In the genomic region with DNA sequence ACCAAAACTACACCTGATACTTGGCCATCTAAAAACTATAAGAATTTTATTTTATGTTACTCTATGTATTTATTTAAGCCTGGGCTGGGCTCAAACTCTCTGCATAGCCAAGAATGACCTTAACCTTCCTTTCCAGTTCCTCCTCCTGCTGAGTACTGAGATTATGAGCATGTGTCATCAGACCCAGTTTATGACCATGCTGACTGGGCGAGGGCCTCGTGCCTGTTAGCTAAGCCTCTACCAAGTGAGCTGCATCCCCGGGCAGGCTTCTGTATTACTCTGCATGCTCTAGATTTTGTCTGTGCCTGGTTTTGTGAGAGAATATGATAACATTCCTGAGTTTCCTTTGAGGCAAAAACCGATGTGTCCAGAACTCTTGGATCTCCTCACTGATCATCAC, we compare ENCODE assay signal across 29 mouse cellular contexts.
DNase-seq lines count a peak whose midpoint lies in the region; ATAC-seq and TF ChIP-seq lines count a peak whose summit lies in the region.
"Had no signal": no experiment of that assay in that cellular context is flagged by ENCODE, and none has a peak within 500 bp of the region (broad histone marks: within the 10 kb centered on the region; RNA-seq: fewer than 3 reads in every experiment).

No protein-coding gene starts in this region.

- 36% methylated on average over 4 of the region's 4 CpGs for WGBS in large intestine, adult 2 months
- 90% methylated on average over 4 of the region's 4 CpGs for WGBS in midbrain, embryonic 13.5 days

- no peak overlapping the region for H3K9ac ChIP-seq in midbrain, embryonic 13.5 days (replicated peaks)
- H3K9ac ChIP-seq: embryonic facial prominence, embryonic 15.5 days; forebrain, embryonic 12.5 days; forebrain, postnatal 0 days; heart, embryonic 12.5 days; hindbrain, embryonic 13.5 days; limb, embryonic 13.5 days; lung, embryonic 15.5 days; neural tube, embryonic 12.5 days had no signal

- peak; percentile 41 for DNase-seq in NIH3T3 (ENCODE audit: low read depth)
- DNase-seq in adrenal gland, adult 8-10 months: peak; percentile 20
- DNase-seq in large intestine, adult 2 months (ENCODE audit: low read depth, low spot score): peak; percentile 53
- no peak for DNase-seq in embryo, embryonic 11 days
- DNase-seq in frontal cortex, postnatal 14 days (ENCODE audit: low spot score in 2 of 2): no peak
- DNase-seq: B cell, adult 2 months; cerebellum, adult 18-20 months; cerebellum, postnatal 10 days; forebrain, postnatal 0 days; gastrocnemius, postnatal 14 days; heart, adult 18-20 months; heart, postnatal 4 days; kidney, adult 2 months; right cerebral cortex, adult 18-20 months had no signal

- no peak for TF ChIP-seq POLR2A in bone marrow macrophage, adult 2 months (IDR thresholded peaks at IDR 0.05; ENCODE audit: borderline replicate concordance, low read depth, low read length)

- ATAC-seq in midbrain, embryonic 13.5 days: no peak
- ATAC-seq: activated CD4-positive, CD25-positive, alpha-beta regulatory T cell, adult 4 months; forebrain, postnatal 0 days had no signal

- H3K27me3 ChIP-seq in midbrain, embryonic 13.5 days: no peaks in the 10 kb centered on the region
- H3K27me3 ChIP-seq: embryonic facial prominence, embryonic 15.5 days; forebrain, embryonic 12.5 days; heart, embryonic 12.5 days; hindbrain, embryonic 13.5 days; limb, embryonic 13.5 days; lung, embryonic 15.5 days; neural tube, embryonic 12.5 days had no signal

- H3K4me3 ChIP-seq in bone marrow macrophage, adult 2 months (ENCODE audit: insufficient read depth, low read length): no peak overlapping the region
- no peak overlapping the region for H3K4me3 ChIP-seq in midbrain, embryonic 13.5 days (replicated peaks)
- H3K4me3 ChIP-seq: embryonic facial prominence, embryonic 10.5 days; embryonic facial prominence, embryonic 15.5 days; forebrain, embryonic 12.5 days; heart, embryonic 12.5 days; hindbrain, embryonic 13.5 days; left cerebral cortex, adult 2 months; limb, embryonic 13.5 days; lung, embryonic 15.5 days; myocyte; neural tube, embryonic 12.5 days had no signal

- peak overlapping the region; percentile 62 for H3K27ac ChIP-seq in bone marrow macrophage, adult 2 months (ENCODE audit: insufficient read depth, low read depth, low read length)
- no peak overlapping the region for H3K27ac ChIP-seq in midbrain, embryonic 13.5 days
- H3K27ac ChIP-seq: embryonic facial prominence, embryonic 10.5 days; embryonic facial prominence, embryonic 15.5 days; forebrain, embryonic 12.5 days; hindbrain, embryonic 13.5 days; left cerebral cortex, adult 2 months; limb, embryonic 13.5 days; lung, embryonic 15.5 days; neural tube, embryonic 12.5 days had no signal

- no peak overlapping the region for H3K4me2 ChIP-seq in midbrain, embryonic 13.5 days (replicated peaks)
- H3K4me2 ChIP-seq: embryonic facial prominence, embryonic 15.5 days; forebrain, embryonic 12.5 days; heart, embryonic 12.5 days; hindbrain, embryonic 13.5 days; limb, embryonic 13.5 days; liver, embryonic 11.5 days; lung, embryonic 15.5 days; midbrain, embryonic 11.5 days; neural tube, embryonic 12.5 days had no signal

- no peaks in the 10 kb centered on the region for H3K9me3 ChIP-seq in midbrain, embryonic 13.5 days
- H3K9me3 ChIP-seq: embryonic facial prominence, embryonic 10.5 days; embryonic facial prominence, embryonic 15.5 days; forebrain, embryonic 12.5 days; heart, embryonic 12.5 days; hindbrain, embryonic 13.5 days; limb, embryonic 13.5 days; lung, embryonic 15.5 days; neural tube, embryonic 12.5 days had no signal

- no peaks in the 10 kb centered on the region for H3K36me3 ChIP-seq in midbrain, embryonic 13.5 days
- H3K36me3 ChIP-seq: embryonic facial prominence, embryonic 15.5 days; forebrain, embryonic 12.5 days; hindbrain, embryonic 13.5 days; lung, embryonic 15.5 days; neural tube, embryonic 12.5 days had no signal

- no peak for TF ChIP-seq CTCF in bone marrow macrophage, adult 2 months (IDR thresholded peaks at IDR 0.05; ENCODE audit: low read depth, low read length)

- H3K4me1 ChIP-seq in bone marrow macrophage, adult 2 months (ENCODE audit: control insufficient read depth, insufficient read depth, low read length): peaks cover 30% of the 10 kb centered on the region
- H3K4me1 ChIP-seq in midbrain, embryonic 13.5 days (replicated peaks): no peaks in the 10 kb centered on the region
- H3K4me1 ChIP-seq: embryonic facial prominence, embryonic 15.5 days; forebrain, embryonic 12.5 days; hindbrain, embryonic 13.5 days; lung, embryonic 15.5 days; neural tube, embryonic 12.5 days had no signal

Comparison
In these comparisons a context has a peak if more than half of its experiments do, and no peak if none do; other contexts are left out.
1. DNase-seq: peak in NIH3T3 (single experiment), adrenal gland, adult 8-10 months (single experiment) and large intestine, adult 2 months (single experiment); none in embryo, embryonic 11 days (single experiment) and frontal cortex, postnatal 14 days (0 of 2).